Mouse (Mus musculus): ENCODE data around the gene Fez2.

The Fez2 gene

GRCm38 (mm10) chr17:78417381-78418281 is at the start of gene Fez2:
Fez2 (minus strand) TSS chr17:78418152.
- peak; percentile 97 for DNase-seq

GRCm38 (mm10) chr17:78465500-78465899 is 47.5 kb upstream of the Fez2 start:
- no peak for DNase-seq

- no peak for DNase-seq
Measured at GRCm38 (mm10) chr17:78465071-78465470, 47.1 kb upstream of the Fez2 start.

GRCm38 (mm10) chr17:78460140-78460539 is 42.2 kb upstream of the Fez2 start:
- no peak for DNase-seq

GRCm38 (mm10) chr17:78455556-78455955 is 37.6 kb upstream of the Fez2 start:
- DNase-seq: no peak

DNA sequence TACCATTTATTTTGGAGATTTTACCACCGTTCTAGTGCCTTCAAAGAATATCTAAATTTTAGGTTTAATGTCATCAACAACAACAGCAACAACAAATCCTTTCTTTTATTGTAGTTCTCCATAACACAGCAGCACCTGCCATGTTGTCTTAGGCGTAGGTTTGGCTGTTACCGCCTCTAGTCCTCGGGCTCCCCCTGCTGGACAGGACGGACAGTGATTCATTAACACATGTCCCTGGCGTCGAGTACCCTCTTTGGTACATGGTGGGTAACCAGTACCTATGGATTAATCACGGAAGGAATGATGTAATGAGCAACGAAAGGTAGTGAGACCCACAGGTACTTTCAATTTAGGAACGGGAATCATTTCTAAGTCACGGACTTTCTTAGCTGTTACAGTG is 37.2 kb upstream of the Fez2 start:
- DNase-seq: peak; percentile 88

GRCm38 (mm10) chr17:78454189-78454977 is 36.4 kb upstream of the Fez2 start:
- DNase-seq: peak; percentile 25

- no peak for DNase-seq
Measured at GRCm38 (mm10) chr17:78453529-78453928, 35.6 kb upstream of the Fez2 start.

DNA sequence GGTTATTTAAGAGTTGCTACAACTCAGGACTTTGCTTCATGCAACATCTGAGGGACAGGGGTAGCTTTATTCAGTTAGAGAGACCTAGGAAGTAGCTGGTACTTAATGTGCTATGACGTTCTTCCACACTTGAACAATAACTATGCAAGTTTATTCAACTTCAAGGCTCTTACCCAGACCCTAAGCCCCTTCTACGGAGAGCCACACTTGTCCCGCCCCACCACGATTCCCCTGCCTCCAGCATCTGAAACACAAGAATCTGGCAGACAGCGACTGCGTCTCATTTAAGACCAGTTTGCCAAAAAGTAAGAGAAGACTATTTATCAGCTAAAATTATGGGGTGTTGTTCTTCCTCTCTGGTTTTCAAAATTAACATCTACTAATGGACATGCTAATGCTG is 33.9 kb upstream of the Fez2 start:
- DNase-seq: peak; percentile 27

DNA sequence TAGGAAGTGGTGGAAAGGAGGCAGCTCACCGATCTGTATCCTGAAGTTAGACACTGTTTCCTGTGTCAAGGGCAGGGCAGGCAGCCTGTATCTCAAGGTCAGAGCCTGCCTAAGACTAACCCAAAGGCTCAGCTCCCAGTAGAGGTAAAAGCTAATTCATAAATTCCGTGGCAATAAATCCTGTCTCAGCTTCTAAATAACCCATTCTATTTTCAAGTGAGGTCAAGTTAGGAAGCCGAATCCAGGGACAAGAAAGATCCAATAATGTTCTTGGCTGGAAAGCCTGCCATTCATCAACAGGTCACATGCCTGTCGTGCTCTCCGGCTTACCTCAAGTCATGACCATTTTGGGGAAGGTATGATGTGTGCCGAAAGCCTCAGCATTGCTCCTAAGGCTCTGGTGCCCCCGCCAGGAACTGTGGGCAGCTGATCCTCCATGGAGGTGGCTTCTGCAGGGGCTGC is 33.4 kb upstream of the Fez2 start:
- no peak for DNase-seq

DNA sequence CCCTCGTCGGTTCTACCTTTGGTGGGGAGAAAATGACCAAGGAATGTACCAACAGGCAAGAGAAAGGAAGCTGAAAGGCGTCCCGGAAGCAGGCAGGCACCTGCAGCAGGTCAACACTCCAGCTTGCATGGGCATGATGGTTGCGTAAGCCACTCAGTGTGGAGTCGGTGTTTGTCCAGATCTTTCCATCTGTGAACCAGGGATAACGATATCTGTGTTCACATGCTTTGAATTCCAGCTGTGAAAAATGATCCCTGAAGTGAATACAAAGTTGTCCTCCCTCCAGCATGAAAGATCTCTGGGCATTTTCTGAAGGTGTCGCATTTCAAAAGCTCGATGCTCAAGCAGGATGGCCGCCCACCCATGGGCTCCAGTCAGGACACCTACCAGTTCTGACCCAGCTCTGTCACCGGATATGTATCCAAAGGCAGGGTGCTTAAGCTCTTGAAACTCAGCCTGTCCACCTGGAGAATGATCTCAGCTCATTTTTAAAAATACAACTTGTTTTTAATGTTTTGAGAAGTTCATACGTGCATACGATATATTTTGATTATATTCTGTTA is 31.8 kb upstream of the Fez2 start:
- DNase-seq: no peak

DNA sequence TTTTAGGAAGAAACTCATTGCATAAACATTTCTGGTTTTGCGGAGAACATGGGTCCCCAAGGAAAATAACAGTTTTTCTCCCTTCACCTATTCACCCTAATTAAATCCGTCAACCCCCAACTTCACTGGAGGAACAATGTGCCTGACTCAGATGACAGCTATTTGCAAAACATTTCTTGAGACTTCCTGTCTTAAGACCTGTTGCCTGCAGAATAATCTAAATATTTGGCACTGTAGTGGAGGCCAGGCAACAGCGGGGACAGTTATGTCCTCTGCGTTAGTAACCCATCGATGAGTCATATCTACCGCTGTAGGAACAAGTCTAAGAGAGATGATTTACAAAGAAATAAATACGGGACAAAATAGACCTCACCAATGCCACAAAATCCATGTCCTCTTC is 26.9 kb upstream of the Fez2 start:
- no peak for DNase-seq

- DNase-seq: no peak
Measured at GRCm38 (mm10) chr17:78440771-78441170, 22.8 kb upstream of the Fez2 start.

DNA sequence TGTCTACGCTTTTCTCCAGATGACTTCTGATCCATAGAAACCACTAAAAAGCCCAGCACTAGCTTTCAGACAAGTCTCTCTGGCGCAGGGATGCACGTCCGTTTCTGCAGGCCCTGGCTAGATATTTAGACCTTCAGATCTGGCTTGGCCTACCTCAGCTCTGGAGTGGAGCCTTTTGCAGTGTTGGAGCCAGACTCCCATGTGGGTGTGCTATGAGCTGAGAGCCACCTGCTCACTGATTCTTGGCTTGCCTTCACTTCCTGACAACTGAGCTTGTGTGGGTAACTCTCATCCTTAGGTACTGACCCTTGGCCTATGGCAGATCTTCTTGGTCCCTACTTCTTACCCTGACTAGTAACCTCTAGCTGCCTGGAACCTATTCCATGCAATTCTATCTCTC is 19.2 kb upstream of the Fez2 start:
- DNase-seq: no peak

DNA sequence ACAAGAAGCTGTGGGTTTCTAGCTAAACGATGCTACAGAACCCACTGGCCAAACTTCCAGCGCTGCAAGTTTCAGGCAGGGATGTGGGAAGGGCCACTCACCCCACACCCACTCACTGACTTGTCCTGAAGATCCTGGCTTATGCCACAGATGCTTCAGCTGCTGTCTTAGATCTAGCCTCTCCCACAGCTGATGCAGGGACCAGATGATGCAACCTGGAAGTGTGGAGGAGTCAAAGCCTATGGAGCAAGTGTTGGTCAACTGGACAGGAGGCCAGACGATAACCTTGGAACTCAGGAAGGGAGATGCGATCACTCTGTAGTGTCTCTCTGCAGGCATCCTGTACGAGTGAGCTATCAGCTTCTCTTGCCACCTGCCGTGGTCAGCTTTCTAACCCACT is 17.7 kb upstream of the Fez2 start:
- no peak for DNase-seq

DNA sequence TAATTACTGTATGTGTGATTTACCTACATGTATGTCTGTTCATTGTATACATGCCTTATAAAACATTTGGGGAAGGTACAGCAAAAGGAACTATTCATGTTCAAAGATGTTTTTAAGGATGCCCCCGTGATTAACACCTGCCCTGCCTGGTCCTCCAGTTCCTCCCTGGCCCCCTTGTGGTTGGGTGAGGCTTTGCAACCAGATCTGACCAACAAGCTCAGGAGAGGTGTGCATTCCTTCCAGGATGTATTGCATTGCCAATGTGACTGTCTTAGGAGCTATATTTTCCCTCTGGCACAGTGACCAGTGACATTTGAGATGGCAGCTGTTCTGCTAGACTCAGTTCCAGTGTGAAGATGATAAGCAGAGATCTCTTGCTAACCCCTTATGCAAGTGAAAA is 16.8 kb upstream of the Fez2 start:
- peak; percentile 73 for DNase-seq

DNA sequence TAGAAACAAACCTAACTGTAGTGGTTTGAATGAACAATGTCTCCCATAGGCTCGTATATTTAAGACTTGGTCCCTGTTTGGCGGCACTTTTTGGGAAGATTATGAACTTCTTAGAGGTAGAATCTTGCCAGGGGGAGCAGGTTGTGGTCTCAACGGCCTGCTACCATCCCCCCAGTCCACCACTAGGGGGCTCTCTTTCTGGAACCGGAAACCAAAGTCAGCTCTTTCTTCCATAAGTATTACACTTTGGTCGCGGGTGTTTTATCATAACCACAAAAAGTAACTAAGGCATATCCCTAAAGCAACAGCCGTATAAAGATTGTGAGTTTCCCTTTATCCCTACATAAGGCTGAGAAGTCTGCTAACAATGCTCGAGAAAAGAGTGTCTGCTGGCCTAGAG is 12.4 kb upstream of the Fez2 start:
- no peak for DNase-seq

DNA sequence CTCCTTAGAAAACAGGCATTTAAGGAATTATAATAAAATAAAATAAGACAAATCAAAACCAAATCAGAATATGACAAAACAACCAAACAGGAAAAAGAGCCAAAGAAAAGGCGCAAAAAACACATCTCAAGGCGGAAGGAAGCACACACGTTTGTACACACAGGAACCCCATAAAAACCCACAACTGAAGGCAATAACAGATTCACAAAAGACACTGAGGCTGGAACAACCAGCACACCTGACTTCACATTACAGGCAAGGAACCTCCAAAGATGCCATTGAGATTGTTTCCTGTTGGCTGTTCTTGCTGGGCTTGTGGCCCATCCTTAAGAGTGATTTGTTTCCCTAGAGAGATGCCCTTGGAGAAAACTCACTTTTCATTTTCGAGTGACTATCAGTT is 11.1 kb upstream of the Fez2 start:
- DNase-seq: no peak

GRCm38 (mm10) chr17:78425026-78425425 is 7.1 kb upstream of the Fez2 start:
- DNase-seq: no peak

- no peak for DNase-seq
Measured at GRCm38 (mm10) chr17:78419216-78419615, 1.3 kb upstream of the Fez2 start.

- no peak for DNase-seq
Measured at GRCm38 (mm10) chr17:78415255-78415654, 2.7 kb downstream of the Fez2 start.

DNA sequence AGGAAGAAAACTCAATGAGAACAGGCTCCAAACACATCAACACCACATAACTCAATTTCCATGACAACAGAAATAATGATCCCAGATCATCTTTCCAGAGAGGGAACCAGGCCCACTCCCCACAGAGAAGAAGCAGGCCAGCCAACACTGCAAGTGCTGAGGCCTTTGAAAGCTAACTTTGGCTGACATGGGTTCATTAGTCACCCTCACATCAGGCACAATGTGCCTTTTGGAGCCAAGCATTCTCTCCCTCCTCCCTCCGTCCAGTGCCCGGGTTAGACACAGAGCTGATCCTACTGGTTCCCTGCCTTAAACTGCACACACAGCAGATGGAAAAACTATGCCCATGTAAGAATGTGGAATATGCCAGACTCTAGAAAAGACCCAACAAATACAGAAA is 8.1 kb downstream of the Fez2 start:
- DNase-seq: no peak

DNA sequence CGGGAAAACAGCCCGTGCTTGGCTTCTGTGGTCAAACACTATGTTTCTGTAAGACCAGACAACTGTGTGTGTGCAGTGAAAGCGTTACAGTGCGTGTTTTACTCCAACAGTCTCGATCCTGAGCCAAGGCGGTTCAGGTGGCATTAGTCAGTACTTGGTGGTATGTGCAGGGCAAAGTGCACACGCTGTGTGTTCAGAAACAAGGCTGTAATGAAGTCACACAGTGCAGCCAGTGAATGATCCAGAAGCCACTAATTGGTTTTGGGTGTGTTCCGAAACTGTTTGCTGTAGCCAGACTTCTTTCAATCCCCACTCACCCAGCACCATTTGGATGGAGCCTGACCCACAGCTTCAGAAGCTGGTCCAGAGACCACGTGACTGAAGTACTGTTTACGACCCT is 9.6 kb downstream of the Fez2 start:
- DNase-seq: no peak

DNA sequence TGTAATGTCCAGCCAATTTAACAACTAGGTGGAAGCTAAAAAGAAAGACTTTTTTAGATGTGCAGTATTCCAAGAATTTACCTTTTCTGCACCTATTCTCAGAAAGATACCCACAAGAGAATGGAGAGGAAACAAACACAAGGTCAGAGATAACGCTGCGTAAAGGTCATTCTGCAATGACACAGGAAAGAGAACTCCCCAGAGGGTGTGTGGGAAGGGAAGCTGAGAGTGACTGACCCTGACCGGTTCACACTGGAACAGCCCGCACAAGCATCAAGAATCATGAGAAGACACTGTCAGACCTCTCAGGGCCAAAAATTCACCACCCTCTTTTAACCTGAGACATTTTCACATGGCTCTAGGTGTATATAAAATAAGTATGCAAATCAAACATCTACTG is 10.4 kb downstream of the Fez2 start:
- DNase-seq: no peak
